Mouse (Mus musculus) T-helper 1 cell (primary cell): ENCODE measurements around the gene Zfp61.
"Not testable (repeated sequence)": the region's sequence is repeated elsewhere in the genome, so short reads cannot be mapped to it uniquely, and the experiment has no call there.

Experiments used
- in situ Hi-C: fragments of 300-600 bp; cut with MboI, MseI; formaldehyde crosslinking; loops from one replicate; pipeline ENCODE4 v1.15.1; 2025; ENCODE audit warnings: high pct_unique_total_duplicates

Gene Zfp61

DNA sequence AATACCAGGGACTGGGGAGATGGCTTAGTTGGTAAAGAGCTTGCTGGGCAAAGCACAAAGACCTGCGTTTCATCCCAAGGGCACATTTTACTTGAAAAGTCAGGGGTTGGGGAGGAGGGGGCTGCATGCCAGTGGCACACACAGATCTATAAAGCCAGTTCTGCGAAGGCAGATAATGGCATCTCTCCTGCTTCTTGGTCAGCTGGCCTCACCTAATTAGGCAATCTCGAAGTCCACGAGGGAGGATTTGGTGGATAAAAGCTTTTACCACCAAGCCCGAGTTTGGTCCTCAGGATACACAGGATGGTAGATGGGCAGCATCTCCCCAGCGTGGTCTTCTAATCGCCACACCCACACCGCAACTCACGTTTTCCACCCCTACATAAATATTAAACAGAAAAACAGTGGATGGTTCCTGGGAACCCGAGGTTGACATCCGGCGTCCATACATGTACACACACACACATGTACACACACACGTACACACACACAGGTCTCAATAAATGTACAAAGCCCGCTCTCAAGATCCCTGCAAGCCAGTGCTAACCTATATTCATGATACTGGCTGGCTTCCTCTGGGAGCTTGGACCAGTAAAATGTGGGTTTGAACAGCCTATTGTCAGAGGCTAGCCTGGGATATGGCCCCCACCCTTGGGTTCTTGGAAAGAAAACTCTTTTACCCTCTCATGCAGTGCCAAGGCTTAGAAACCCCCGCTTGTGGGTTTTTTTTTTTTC, 3.5 kb downstream of the Zfp61 start:
- in situ Hi-C loops: no loop called here

DNA sequence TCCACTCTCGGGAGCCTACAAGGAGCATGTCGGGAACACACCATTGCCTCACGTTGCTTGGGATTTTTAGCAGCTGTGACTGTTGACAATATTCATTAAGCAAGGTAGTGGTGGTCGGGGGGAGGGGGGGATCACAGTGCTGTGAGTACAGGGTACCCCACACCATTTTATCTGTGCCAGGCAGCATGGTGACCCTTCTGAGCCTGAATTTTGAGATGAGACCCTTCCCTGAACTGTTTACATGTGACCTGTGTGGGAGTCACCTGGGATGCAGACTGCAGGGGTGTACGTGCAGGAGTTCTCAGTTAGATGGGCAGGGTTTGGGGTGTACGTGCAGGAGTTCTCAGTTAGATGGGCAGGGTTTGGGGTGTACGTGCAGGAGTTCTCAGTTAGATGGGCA, 4.6 kb downstream of the Zfp61 start:
- in situ Hi-C loops: no loop called here

DNA sequence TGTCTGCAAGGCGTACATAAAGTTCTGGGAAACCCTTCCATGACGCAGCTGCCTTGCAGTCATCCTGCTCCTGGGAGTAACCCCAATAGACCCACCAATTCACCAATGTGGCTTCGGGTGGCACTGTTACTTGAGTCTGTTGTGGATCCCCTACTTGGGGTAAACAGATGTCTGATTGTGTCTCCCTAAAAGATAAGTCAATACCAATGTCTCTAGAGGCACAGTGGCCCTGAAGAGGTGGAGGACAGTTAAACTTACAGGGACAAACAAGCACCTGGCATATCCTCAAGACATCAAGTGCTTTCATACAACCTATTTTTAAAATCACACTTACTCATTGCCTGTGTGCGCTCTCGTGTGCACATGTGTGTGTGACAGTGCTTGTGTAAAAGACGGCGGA, 5.7 kb downstream of the Zfp61 start:
- in situ Hi-C loops: no loop called here

DNA sequence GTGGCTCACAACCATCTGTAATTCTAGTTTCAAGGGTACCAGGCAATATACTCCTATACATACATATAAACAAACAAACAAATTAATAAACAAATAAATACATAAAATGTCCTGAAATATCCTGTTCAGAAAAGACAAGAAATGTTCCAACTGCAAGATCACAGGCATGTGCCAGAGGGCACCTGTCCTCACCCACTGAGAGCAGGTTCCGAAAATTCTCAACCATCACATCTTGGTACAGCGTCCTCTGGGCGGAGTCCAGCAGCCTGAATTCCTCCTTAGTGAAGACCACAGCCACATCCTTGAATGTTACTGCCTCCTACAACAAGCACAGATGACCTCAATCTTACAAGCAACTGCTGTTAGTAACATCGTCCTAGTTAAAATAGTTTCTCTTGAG, 6.3 kb downstream of the Zfp61 start:
- in situ Hi-C loops: loop anchor here (5.0 kb wide), 1 partner anchor 327 kb away; no protein-coding TSS in a partner anchor

DNA sequence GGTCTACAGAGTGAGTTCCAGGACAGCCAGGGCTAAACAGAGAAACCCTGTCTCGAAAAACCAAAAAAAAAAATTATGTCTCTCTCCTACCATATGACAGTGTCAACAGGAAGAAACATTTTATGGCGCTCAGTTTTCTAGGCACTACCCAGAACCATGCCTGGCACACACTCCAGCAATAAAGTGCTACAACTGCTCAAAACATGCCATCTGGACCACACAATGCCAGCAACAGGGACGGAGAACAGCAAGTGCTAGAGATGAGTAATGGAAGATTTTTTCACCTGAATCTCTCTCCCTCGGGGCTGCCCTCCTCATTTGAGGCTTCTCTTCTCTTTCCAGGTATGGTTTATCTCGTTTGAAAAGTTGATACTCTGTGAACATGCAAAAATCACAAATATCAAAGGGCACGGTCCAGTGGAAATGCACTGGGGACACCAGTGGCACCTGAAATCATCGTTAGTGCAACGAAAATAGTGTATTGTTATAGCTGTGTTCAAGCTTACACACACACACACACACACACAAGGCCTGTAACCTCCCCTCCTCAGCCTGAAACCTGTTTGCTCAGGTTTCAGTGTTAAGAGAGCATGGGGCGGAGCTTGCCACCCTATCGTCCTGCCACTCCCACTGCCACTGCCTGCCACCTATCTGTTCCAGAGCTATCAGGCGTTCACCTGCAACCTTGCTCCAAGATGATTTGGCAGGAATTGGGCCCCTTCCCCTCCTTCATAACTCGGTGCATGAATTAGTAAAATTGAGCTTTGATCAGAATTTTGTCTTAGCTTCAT, 7.8 kb downstream of the Zfp61 start:
- in situ Hi-C loops: loop anchor here (5.0 kb wide), 1 partner anchor 326 kb away; no protein-coding TSS in a partner anchor

DNA sequence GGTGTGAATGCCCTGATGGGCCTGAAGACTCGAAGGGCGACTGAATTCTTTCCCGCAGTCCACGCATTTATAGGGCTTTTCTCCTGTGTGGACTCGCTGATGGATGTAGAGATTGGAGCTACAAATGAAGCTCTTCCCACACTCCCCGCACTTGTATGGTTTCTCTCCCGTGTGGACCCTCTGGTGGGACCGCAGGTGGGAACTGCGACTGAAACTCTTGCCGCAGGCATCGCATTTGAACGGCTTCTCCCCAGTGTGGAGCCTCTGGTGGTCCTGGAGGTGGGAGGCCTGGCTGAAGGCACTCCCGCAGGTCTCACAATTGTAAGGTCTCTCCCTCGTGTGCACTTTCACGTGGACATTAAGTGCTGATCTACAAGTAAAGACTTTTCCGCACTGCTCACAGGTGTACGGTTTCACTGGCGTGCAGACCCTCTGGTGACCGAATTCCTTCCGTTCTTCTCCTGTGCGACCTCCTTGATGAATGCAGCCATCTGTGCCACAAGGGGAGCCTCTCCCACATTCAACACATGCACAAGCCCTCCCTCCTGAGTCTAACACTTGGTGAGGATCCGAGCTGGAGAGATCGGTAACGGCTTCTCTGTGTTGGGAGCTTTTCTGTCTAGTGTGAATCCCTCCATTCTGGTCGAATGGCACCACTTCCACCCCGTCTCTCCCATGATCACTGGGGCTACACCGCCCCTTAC, 9.5 kb downstream of the Zfp61 start:
- in situ Hi-C loops: loop anchor here (5.0 kb wide), 1 partner anchor 324 kb away; no protein-coding TSS in a partner anchor

DNA sequence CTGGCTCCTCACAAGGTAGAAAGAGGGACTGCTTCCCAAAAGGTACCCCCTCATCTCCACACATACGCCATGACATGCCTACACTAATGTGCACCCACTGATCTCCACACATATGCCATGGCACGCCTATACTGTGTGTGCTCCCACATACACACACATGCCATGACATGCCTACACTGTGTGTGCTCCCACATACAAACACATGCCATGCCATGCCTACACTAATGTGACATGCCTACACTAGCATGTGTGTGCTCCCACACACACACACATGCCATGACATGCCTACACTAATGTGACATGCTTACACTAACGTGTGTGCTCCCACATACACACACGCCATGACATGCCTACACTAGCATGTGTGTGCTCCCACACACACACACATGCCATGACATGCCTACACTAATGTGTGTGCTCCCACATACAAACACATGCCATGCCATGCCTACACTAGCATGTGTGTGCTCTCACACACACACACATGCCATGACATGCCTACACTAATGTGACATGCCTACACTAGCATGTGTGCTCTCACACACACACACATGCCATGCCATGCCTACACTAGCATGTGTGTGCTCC, 10.8 kb downstream of the Zfp61 start:
- in situ Hi-C loops: loop anchor here (5.0 kb wide), 1 partner anchor 323 kb away; no protein-coding TSS in a partner anchor

DNA sequence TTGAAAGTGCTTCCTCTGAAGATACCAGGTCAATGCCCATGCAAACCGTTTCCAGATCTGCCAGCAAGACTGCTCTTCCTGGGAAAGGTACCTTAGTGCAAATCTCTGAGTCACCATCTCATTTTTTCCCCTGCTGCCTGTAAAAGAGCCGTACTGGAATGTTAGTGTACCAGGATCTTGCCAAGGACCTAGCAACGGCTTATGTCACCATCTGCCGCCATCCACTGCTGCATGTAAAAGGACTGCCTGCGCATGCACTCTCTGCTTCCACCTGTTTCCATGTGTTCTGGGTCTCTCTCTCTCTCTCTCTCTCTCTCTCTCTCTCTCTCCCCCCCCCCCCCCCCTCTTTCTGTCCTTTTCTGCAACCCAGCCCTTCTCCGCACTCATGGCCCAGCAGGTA, 12.5 kb downstream of the Zfp61 start:
- in situ Hi-C loops: loop anchor here (5.0 kb wide), 1 partner anchor 136 kb away; no protein-coding TSS in a partner anchor

DNA sequence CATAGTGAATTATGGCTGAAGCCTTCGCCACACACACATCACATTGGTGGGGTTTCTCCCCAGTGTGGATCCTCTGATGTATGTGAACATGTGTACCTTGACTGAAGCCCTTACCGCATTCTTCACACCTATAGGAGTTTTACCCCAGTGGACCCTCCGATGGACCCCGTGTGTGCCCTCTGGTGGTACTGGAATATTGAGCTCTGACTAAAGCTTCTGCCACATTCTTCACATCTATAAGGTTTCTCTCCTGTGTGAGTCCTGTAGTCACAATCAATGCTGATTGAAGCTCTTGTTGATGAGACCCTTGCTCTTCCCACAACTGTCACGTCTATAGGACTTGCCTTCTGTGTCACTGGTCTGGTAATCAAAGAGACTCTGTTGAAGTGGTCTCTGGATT, 13.4 kb downstream of the Zfp61 start:
- in situ Hi-C loops: loop anchor here (5.0 kb wide), 1 partner anchor 135 kb away; no protein-coding TSS in a partner anchor

DNA sequence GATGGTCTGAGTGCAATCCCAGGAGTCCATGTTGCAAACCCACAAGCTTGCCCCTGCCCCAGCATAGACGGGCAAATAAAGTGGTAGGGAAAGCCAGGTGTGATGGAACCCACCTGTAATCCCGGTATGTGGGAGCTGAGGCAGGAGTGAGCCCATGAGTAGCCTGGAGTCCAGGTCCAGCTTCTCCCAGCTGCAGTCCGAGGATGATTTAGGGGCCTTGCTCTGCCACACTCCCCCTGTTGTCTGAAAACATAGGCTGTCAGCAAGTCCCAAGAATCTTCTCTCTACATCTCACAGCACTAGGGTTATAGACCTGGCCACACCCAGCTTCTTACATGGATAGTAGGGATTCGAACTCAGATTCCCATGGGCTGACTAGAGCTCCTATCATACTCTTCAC, 14.1 kb downstream of the Zfp61 start:
- in situ Hi-C loops: loop anchor here (5.0 kb wide), 1 partner anchor 135 kb away; no protein-coding TSS in a partner anchor

DNA sequence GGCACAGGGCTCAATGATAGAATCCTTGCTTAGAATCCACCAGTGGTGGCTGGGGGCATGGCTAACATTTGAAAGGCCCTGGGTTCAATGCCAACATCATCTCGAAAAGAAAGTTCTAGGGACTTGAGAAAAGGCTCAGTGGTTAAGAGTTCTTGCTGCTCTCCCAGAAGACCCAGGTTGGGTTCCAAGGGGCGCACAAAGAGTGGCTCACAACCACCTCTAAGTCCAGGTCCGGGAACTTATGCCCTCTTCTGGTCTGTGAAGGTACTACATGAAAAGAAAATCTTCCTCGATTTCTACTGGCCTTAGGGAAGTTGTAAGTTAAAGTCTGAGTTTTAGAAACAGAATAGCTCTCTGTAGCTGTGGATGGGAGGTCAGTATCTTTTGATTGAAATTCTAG, 14.9 kb downstream of the Zfp61 start:
- in situ Hi-C loops: loop anchor here (5.0 kb wide), 1 partner anchor 134 kb away; no protein-coding TSS in a partner anchor

DNA sequence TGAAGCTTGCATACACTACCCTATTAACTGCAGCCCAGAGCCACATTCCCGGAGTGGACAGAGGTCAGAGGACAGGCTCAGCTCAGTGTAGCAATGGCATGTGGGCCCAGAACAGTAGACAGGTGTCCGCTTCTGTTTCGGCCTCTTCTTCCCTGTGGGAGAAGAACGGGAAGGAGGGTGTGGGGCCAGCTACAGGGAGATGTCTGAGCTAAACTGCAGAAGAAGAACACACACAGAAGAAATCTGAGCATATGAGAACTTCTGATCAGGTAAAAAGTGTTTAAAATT, 20.2 kb downstream of the Zfp61 start:
- in situ Hi-C loops: no loop called here

DNA sequence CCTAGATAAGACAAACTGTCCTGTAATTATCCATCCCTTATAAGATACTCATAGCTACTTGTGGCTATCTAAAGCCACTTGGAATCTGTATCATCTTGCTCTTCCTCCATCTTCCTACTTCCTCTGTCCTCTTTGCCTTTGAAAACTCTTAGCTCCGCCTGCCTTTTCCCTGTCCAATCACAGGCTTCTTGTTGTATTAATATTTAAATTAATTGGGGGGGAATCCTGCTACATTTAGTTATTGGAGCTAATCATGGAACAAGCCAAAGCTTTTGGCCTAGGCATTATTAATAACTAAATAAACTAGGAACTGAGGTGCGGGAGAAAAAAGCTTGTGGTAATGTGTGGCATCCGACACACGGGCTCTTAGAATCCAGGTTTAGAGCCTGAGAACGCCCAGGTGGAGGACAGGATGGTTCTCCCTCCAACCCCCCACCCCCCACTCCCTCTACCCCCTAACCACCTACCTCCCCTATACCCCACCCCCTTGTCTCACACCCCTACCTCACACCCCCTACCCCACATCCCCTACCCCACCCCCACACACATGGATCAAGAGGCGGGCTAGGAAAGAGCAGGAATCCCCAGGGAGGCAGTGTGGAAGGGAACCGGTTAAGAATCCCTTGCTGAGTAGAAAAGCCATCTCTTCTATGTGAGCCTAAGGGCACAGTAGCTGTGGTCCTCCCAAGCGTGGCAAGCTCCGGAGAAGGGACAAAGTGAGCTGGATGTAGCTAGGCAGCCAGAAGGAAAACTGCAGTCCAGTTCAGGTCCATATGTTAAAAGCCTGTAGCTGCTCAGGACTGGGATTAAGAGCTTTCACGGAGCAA, 20.8 kb downstream of the Zfp61 start:
- in situ Hi-C loops: no loop called here

DNA sequence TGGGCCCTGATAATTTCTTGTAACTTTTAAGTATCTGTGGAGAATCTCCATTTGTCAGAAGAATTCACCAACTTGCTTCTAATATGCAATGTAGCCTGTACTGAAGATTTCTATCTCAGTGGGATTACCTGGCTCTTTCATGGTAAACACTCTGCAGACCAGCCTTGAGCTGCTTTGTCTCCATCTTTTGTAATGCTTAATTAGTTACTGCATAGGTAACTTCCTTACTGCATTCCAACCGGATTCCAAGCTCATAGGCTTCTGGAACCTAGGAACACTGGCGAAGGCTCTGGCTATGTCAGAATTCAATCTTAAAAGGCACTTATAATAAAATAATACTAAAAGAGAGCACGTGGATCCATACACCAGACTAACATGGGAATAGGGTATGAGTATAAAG, 22.3 kb downstream of the Zfp61 start:
- in situ Hi-C loops: not testable (repeated sequence)

DNA sequence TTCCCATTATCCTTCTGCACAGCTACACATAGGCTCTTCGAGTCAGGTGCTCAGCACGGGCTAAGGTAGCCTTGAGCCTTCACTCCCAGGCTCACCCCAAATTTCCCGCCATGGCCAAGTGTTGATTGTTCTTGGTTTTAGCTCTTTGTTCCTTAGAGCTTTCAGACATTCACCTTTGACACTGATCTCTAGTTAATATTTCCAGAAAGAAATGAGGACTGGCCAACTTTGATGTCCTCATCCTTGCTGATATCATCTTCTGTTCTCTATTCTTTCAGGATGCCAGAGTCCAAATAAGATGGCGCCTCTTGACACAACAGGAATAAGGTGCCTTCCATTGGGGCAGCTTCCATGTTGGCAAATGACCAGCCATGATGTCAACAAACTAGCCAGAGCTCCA, 26.6 kb downstream of the Zfp61 start:
- in situ Hi-C loops: no loop called here

DNA sequence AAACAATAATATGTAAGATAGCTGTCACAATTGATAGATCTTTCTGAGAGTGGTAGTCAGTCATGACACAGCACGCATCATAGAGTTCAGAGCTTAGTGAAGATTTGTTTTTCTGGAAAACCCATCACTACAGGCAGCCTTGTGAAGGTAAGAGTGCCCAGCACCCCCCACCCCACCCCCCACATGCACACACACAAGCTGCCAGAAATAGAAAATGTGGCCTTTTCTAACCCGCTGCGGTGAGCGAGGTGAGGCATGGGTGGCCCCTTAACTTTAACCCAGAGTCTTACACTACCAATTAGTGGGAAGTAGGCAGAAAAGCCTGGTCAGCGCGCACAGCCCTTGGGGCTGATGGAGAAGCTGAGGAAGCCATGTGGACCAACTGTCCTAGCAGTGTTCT, 29.8 kb downstream of the Zfp61 start:
- in situ Hi-C loops: no loop called here

DNA sequence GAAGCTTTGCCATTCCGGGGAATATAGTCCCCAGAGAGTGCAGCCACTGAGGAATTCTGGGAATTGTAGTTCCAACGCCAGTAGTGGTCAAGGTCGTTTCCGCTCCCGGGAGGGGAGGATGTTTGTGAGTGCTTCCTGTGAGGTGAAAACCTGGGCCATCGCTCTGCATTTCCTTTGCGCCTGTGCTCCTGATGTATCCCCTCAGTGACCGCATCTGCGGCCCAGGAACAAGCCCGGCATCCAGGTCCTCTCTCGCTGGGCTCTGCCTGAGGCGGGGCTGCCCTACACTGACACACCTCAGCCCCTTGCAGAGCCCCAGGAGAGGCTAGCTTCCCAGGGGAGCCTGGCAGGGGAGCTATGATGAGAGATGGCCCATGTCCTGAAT, 30.8 kb downstream of the Zfp61 start, which contains the start of gene Zfp93:
Gene Zfp93 (plus strand): TSS at position 133 of the 385 bp plus-strand sequence.
- in situ Hi-C loops: no loop called here

DNA sequence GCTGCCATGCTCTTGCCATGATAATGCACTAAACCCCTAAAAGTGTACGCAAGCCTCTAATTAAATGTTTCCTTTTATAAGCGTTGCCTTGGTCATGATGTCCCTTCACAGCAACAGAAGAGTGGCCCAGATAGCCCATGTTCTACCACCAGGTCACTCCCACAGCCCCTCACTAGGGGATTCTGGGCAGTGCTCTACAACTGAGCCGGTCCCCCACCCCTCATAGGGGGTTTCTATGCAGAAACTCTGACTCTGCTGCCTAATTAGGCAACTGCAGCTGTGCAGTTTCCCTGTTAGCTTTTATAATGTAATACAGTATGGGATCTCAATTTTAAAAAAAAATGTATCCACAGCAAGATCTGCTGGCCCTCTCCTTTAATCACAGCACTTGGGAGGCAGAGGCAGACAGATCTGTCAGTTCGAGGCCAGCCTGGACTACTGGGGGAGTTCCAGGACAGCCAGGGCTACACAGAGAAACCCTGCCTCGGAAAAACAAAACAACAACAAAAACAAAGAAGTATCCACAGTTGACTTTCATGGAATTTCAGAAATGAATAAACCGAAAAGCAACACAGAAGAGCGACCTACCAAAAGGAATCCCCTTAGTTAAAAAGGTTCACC, 31.3 kb downstream of the Zfp61 start:
- in situ Hi-C loops: loop anchor here (5.0 kb wide), 1 partner anchor 57 kb away; the partner anchor contains the start of gene Zfp111

DNA sequence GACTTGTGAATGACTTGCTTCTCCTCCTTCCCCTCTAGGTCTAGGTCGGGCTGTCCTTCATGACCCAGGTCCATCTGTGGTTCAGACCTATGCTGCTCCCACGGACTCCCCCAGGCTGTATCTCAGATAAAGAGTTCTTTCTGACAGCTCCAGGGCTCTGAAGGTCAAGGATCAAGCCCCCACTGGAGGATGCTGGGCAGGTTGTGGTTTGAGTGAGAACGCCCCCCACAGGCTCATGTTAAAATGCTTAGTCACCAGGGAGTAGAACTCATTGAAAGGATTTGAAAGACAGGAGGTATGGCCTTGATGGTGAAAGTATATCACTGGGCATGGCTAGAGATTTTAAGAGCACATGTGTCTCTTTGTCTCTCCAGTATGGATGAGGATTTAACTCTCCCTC, 31.8 kb downstream of the Zfp61 start:
- in situ Hi-C loops: loop anchor here (5.0 kb wide), 1 partner anchor 57 kb away; the partner anchor contains the start of gene Zfp111
